Mouse (Mus musculus): ENCODE results near the gene Plk5. TPM values are rescaled to one million over a fixed set of nuclear protein-coding genes. Genes with fewer than 3 reads are reported as not detected.

Plk5 gene
- total and polyA plus RNA-seq, 3 experiments = 0.19 TPM; not detected in 1

DNA sequence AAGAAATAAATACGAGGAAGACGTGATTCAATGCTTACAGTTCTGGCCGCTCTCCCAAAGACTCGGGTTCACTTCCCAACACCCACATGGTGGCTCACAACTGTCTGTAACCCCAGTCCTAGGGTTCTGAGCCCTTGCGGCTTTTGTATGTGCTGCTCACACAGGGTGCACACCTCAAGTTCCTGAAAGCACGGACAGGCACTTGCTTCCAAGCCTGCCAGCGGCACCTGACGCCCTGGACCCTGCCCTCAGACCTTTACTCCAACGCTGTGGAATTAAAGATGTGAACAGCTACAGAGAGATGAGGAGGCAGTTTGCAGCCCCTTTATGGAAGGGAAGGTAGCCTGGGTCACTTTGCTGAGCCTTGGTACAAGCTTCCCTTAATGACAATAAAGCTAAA, 34.4 kb downstream of the Plk5 start:
- Histone ChIP-seq H3K9ac (ENCODE audit: control insufficient read depth, low read depth, low read length, poor library complexity, severe bottlenecking) (no peak overlapping the region), H3K36me3 (ENCODE audit: control insufficient read depth in 1 of 2, insufficient read depth in 2 of 2, low read length in 2 of 2) (peaks cover 3 to 10% of the 10 kb centered on the region in 2 experiments), H3K27ac (ENCODE audit: control insufficient read depth, low read depth, low read length) (no peak overlapping the region), H3K4me1 (ENCODE audit: control insufficient read depth in 1 of 2, insufficient read depth in 2 of 2, low read length in 2 of 2) (peaks cover 9 to 24% of the 10 kb centered on the region in 2 experiments), H3K79me2 (ENCODE audit: control insufficient read depth, insufficient read depth, low read length, poor library complexity) (peaks cover 15% of the 10 kb centered on the region), H3K4me3 (ENCODE audit: control insufficient read depth in 1 of 2, insufficient read depth in 1 of 2, low read depth in 2 of 2, low read length in 2 of 2) (no peak overlapping the region), H3K27me3 (ENCODE audit: control insufficient read depth in 1 of 2, insufficient read depth in 2 of 2, low read length in 2 of 2) (no peaks in the 10 kb centered on the region), H3K9me3 (replicated peaks; ENCODE audit: insufficient read depth, low read length) (no peaks in the 10 kb centered on the region)
- no peak for DNase-seq (ENCODE audit: low read depth, low spot score)
- TF ChIP-seq POLR2AphosphoS2 (IDR thresholded peaks at IDR 0.05; ENCODE audit: low read length) (peak; percentile 67), TCF12 (IDR thresholded peaks at IDR 0.05; ENCODE audit: low read depth, low read length) (no peak)

DNA sequence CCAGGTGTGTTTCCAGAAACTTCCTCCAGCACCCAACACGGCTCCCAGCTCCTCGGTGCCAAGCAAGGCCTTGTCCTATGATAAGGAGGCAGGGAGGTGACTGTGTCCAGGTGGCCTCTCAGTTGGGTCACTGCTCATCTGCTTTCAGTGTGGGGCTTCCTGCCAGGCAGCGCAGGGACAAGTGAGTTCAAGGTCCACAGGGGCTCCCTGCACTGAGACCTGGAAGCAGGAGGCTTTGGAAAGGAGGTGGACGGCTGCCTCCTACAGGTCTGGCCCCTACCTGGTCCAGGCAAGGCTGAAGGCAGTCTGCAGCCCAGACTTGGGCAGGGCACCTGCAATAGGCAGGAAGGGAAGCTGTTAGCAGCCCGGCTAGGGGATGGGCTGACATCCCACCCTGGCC, 36.4 kb downstream of the Plk5 start:
- Histone ChIP-seq H3K27me3 (ENCODE audit: control insufficient read depth in 1 of 2, insufficient read depth in 2 of 2, low read length in 2 of 2) (no peaks in the 10 kb centered on the region), H3K4me3 (ENCODE audit: control insufficient read depth in 1 of 2, insufficient read depth in 1 of 2, low read depth in 2 of 2, low read length in 2 of 2) (no peak overlapping the region), H3K9me3 (replicated peaks; ENCODE audit: insufficient read depth, low read length) (no peaks in the 10 kb centered on the region), H3K4me1 (ENCODE audit: control insufficient read depth in 1 of 2, insufficient read depth in 2 of 2, low read length in 2 of 2) (peaks cover 7 to 21% of the 10 kb centered on the region in 2 experiments), H3K79me2 (ENCODE audit: control insufficient read depth, insufficient read depth, low read length, poor library complexity) (peaks cover 17% of the 10 kb centered on the region), H3K36me3 (ENCODE audit: control insufficient read depth in 1 of 2, insufficient read depth in 2 of 2, low read length in 2 of 2) (peaks cover 6 to 14% of the 10 kb centered on the region in 2 experiments), H3K27ac (ENCODE audit: control insufficient read depth, low read depth, low read length) (no peak overlapping the region), H3K9ac (ENCODE audit: control insufficient read depth, low read depth, low read length, poor library complexity, severe bottlenecking) (no peak overlapping the region)
- no peak for DNase-seq (ENCODE audit: low read depth, low spot score)
- TF ChIP-seq USF2 (IDR thresholded peaks at IDR 0.05; ENCODE audit: borderline replicate concordance in 1 of 2, insufficient read depth in 1 of 2, low read depth in 1 of 2, low read length in 2 of 2) (no peak), MYC (IDR thresholded peaks at IDR 0.05; ENCODE audit: low read depth, low read length) (no peak), TBP (IDR thresholded peaks at IDR 0.05; ENCODE audit: low read depth, low read length) (no peak), POLR2AphosphoS5 (IDR thresholded peaks at IDR 0.05; ENCODE audit: borderline replicate concordance, low read depth, low read length) (no peak), TAL1 (IDR thresholded peaks at IDR 0.05; ENCODE audit: low read length) (no peak), CTCF (IDR thresholded peaks at IDR 0.05 in 2 of 3, conservative IDR thresholded peaks at IDR 0.05 in 1 of 3; ENCODE audit: control insufficient read depth in 1 of 3, insufficient read depth in 1 of 3, low read depth in 2 of 3, low read length in 3 of 3, poor library complexity in 1 of 3, severe bottlenecking in 1 of 3) (no peak), ELF1 (IDR thresholded peaks at IDR 0.05; ENCODE audit: low read depth, low read length) (no peak), POLR2AphosphoS2 (IDR thresholded peaks at IDR 0.05; ENCODE audit: low read length) (no peak), SIN3A (IDR thresholded peaks at IDR 0.05; ENCODE audit: low read length) (no peak), JUND (IDR thresholded peaks at IDR 0.05; ENCODE audit: low read depth, low read length) (no peak), ZMIZ1 (IDR thresholded peaks at IDR 0.05; ENCODE audit: low read depth, low read length) (no peak), SMC3 (IDR thresholded peaks at IDR 0.05; ENCODE audit: low read depth, low read length) (no peak), BHLHE40 (IDR thresholded peaks at IDR 0.05; ENCODE audit: borderline replicate concordance, low read depth, low read length) (no peak), NELFE (IDR thresholded peaks at IDR 0.05; ENCODE audit: low read depth, low read length) (no peak), TCF12 (IDR thresholded peaks at IDR 0.05; ENCODE audit: low read depth, low read length) (no peak), CHD2 (IDR thresholded peaks at IDR 0.05; ENCODE audit: low read length) (no peak), ZC3H11A (IDR thresholded peaks at IDR 0.05; ENCODE audit: low read depth, low read length) (no peak), EP300 (IDR thresholded peaks at IDR 0.05; ENCODE audit: low read depth in 1 of 2, low read length in 2 of 2) (no peak), GATA1 (IDR thresholded peaks at IDR 0.05; ENCODE audit: low read depth, low read length) (no peak)
